Mouse (Mus musculus): ENCODE measurements around the gene Cacna2d3.

The Cacna2d3 gene

DNA sequence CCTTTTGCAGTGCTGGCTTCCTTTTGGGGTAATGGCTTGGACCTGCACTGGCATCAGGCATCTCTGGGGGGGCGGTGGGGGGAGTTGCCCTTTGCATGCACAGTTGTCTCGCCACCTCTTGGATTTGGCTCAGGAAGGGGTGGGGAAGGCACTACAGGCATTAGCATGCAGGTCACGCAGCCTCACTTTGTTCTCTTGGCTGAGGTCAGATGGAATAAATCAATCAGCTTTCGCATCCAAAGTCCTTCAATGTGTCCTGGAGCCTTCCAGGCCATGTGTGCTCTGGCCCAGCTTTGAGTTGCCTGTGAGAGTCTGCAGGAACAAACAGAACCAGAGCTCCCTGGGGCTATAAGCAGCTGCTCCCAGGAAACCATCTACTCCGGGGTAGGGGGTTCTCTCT lies 705.8 kb downstream of the Cacna2d3 start:
- DNase-seq (ENCODE audit: low read depth, low spot score) = no peak

DNA sequence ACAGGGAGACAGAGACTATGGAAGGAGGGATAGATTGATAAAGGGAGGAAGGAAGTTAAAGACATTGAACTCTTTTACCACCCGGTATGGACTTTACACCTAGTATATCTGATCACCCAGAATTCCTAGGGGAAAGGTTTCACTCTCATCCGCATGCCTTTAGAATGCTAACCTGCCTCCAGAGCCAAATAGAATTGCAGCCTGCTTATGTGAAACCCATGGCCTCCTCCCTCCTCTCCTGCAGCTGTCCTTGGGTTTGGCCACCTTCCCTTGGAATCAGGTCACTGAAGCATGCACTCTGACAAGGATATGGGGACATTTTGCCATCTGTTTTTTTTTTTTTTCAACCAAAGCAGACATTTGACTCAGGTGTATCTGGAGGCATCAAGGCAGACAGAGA lies 707.0 kb downstream of the Cacna2d3 start:
- no peak for DNase-seq (ENCODE audit: low read depth, low spot score)

DNA sequence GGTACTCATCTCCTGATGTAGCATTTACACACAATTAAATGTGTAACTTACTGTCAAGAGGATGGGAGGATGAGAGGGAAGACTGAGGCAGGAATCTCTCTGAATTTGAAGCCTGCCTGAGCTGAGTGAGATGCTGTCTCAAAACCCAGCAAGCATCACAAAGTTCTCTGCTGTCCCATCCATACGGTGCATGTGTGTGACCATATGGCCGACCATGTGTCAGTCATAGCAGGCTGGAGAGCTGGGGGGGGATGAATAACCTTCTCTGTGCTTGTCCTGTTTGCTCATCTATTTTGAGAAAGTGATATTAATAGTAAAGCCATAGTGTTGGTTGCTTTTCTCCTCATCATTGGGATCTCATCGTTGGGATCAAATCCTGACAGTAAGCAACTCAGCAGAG lies 708.5 kb downstream of the Cacna2d3 start:
- DNase-seq (ENCODE audit: low read depth, low spot score) = no peak

GRCm38 (mm10) chr14:29009644-29010043 lies 712.0 kb downstream of the Cacna2d3 start:
- no peak for DNase-seq (ENCODE audit: low read depth, low spot score)

DNA sequence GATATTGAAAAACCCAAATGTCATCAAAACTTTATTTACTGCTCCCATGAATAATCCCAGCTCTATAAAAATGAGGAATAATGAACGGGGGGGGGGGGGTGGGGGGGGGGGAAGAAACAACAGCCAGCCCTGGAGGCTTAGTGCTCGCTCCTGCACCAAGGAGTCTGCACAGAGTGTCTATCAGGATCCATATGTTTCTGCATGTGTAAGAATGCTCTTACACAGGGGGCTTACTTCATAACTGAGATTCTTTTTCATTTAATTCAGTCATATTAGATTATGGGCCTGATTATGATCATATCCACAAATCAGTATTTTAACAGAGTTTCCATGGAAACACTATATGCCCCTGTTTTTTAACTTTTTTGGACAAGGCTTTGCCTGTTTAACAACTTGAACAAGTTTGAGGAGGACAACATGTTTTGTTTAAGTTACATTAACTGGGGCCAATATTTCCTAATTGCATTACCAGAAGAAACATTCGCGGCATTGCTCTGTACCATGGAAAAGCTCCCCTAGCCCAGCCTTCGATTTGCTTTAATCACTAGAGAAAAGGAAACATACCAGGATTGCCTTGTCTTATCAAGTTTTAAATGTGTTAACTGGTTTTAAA lies 716.3 kb downstream of the Cacna2d3 start:
- DNase-seq (ENCODE audit: low read depth, low spot score) = no peak

DNA sequence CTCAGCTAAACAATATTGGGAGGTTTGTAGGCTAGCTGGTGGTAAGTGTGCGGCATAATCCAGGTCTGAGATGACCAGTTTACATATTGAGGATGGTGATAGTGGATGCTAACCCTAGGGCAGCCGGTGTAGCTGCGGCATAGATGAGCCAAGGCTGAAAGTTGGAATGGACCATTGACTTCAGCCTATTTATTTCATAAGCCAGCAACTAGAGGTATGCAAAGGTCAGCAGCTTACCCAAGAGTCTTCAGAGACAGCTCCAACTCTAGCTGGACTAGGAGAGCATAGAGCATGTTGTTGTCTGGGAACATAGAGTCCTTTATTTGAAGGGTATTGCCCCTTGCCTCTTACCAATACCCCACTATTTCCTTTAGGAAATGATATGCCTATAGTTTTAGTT lies 725.1 kb downstream of the Cacna2d3 start:
- DNase-seq (ENCODE audit: low read depth, low spot score) = no peak

DNA sequence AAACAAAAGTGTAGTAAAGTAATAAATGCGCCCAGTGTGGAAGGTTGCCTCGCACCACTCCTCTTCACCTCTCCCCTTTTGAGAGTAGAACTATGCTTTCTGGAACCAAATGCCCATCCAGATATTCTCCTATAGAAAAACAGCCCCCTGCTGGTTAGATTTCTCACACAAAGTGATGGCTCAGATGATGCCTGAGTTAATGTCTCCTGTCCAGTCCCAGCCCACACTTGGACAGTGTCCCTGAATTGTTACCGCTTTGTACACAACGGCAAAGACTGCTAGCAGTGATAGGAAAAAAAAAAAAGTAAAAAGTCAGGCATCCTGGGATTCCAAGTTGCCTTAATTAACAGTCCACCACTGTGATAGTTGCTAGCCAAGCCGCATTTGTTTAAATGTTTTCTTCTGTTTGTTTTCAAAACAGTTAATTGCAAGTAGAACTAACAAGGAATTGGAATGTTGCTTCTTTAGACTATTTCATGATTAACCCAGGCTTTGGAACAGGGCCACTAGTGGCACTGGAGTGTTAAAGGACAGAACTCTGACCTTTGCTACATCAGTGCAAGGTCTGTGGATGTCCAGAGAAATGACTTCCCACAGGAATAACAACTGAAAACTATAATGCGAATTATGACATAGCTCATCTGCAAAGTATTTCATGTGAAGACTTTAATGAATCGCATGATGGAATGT lies 733.3 kb downstream of the Cacna2d3 start:
- no peak for DNase-seq (ENCODE audit: low read depth, low spot score)

- no peak for DNase-seq (ENCODE audit: low read depth, low spot score)
Measured at GRCm38 (mm10) chr14:28984276-28984675, 737.4 kb downstream of the Cacna2d3 start.

DNA sequence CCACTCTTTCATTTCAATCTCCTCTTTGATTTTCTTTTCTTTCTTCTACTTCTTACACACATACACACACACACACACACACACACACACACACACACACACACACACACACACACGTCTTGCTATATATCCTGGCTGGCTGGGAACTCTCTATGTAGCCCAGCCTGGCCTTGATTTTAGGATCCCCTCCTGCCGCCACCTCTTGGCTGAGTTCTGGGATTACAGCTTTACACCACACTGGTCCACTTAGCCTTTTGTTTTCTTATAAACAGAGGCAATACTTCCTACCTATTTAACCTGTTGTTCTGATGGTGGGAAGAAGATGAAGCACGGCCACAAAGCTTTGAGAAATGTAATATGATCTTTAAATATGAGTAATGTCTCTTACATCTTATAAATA lies 741.2 kb downstream of the Cacna2d3 start:
- DNase-seq (ENCODE audit: low read depth, low spot score) = no peak

DNA sequence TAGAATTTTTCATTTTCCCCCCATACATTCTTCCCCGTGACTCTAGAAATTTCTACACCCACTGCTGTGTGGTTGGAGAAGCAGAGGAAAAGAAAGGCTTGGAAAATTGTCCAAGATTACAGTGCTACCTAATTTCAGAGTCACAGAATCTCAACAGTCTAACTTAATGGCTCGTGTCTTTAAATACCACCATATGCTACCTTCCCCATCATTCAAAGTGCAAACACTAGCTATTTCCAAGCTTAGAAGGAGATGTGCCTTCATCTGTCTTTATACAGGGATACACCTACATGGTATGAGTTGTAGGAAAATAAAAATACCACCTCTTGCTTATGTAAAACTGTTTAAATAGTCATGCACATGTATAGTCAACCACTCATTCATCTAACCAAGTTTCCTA lies 742.4 kb downstream of the Cacna2d3 start:
- DNase-seq (ENCODE audit: low read depth, low spot score) = no peak

GRCm38 (mm10) chr14:28972620-28973019 lies 749.0 kb downstream of the Cacna2d3 start:
- no peak for DNase-seq (ENCODE audit: low read depth, low spot score)

- DNase-seq (ENCODE audit: low read depth, low spot score) = no peak
Measured at GRCm38 (mm10) chr14:28969247-28969646, 752.4 kb downstream of the Cacna2d3 start.

- DNase-seq (ENCODE audit: low read depth, low spot score) = no peak
Measured at GRCm38 (mm10) chr14:28966881-28967280, 754.8 kb downstream of the Cacna2d3 start.

DNA sequence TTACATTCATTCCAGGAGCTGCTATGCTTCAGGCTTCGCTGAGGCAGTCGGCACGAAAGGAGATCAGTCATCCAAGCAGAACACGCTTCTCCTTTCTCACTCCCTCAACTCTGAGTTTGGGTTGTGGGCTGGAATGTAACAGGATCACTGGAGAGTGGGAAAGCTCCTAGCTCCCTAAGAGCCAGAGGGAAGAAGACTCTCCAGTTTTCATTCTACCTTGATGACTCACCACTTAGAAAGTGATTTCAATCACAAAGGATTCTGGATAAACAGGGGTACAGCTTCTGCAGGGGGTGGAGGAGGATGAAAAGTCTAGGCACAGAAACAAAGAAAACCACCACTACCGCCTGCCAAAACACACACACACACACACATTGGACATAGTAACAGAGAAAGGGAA lies 760.3 kb downstream of the Cacna2d3 start:
- no peak for DNase-seq (ENCODE audit: low read depth, low spot score)

GRCm38 (mm10) chr14:28959042-28959441 lies 762.6 kb downstream of the Cacna2d3 start:
- DNase-seq (ENCODE audit: low read depth, low spot score) = no peak

DNA sequence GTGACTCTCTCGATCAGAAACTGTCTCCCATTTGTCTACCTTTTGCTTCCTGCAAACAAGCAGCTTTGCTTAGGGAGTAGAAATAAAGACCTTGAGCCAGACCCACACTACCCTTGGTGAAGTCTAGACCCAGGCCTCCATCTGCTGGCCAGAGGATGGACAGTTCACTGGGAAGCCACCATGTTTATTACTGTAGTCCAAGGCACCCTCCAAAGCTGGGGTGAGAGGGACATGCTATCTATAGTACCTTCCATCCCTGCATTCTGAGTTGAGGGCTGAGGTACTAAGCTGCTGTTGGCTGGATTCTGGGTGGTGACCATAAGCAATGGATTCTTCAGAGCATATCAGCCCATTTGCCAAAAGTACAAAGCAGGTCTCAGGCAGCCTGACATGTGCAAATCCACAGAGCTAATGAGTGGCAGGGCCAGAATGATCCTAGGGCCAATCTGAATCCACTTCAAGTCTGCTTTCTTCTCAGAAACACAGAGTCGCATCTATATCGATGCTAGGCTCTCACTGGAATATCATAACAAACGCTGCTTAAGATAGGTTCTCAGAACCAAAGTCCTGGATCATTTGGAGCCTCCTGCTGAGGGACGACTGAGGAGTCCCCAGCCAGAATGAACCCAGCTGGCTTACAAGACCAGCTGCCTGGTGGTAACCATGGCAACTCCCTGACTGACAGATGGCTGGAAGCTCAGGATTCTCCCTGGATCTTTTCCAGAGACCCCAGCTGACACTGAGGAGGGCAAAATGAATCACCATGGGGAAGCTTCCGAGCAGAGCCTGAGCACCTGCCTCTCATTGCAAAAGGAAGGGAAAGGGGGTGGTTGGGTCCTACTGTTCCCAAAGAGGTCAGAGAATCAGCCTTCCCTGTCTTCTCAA lies 763.3 kb downstream of the Cacna2d3 start:
- no peak for DNase-seq (ENCODE audit: low read depth, low spot score)

DNA sequence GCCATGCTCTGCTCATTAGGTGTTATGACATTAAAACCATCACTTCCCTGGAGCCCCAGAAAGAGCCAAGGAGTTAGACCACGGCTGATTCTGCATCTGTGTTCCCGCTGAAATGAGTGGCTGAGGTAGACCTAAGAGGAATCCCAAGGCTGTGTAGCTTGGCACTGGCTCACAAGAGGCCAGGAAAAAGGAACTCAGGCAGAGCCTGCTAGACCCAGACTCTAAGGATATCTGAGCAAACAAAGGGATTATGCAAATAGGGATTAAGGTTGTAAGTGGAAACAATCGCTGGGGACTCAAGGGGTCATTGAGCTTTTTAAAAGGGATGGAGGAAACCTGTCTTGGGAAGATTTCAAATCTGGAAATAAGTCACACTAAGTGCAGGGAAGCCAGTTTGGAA lies 766.5 kb downstream of the Cacna2d3 start:
- DNase-seq (ENCODE audit: low read depth, low spot score) = no peak

DNA sequence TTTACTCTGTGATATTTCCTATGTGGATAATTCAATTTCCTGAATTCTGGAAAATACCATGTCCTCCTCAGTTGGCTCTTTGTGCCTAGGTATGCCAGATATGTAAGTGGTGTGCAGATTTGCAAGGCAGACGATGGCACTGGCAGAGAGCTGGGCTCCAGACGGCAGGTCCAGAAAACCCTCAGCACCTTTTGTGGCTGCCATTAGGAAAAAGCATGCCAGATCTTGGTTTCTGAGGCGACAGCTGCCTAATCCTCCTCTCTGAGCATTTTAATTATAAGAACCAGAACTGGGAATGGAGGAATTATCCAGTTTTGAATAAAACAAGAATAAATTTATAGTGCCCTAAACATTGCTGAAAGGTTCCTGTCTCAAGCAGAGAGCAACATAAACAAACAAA lies 767.1 kb downstream of the Cacna2d3 start:
- no peak for DNase-seq (ENCODE audit: low read depth, low spot score)

- DNase-seq (ENCODE audit: low read depth, low spot score) = no peak
Measured at GRCm38 (mm10) chr14:28954086-28954485, 767.6 kb downstream of the Cacna2d3 start.

- no peak for DNase-seq (ENCODE audit: low read depth, low spot score)
Measured at GRCm38 (mm10) chr14:28953409-28953808, 768.3 kb downstream of the Cacna2d3 start.

DNA sequence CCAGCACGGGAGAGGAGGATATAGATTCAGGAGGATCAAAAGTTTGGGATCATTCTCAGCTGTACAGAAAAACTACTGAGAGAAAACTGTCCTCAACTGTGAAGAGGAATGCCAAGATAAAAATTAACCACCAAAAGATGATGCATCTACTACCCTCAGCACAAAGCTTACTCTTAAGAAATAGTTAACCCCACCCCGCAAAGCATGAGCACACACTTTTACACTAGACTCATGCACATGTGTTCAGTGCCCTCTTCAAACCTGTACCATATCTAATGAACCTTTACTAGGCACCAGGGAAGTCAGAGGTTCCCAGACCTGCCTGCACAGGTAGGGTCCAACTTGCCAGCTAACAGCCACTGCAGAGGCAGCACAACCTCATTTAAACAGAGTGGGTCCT lies 771.2 kb downstream of the Cacna2d3 start:
- no peak for DNase-seq (ENCODE audit: low read depth, low spot score)

DNA sequence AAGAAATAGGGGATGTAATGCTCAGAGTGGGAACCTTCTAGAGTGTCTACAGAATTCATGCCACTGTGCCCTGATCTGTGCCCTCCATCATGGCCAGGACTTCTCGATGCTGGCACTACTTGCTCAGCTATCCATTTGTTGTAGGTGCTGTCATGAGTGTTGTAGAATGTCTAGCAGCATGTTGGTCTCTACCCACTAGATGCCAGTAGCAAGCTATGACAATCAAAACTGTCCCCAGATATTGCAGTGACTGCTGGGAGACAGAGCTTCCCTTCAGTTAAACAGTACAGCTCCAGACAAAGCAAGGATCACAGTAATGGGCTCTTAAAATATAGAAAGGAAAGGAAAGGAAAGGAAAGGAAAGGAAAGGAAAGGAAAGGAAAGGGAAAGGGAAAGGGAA lies 771.9 kb downstream of the Cacna2d3 start:
- DNase-seq (ENCODE audit: low read depth, low spot score) = no peak

All from c-Kit-negative CD71-positive TER-119-positive erythroid progenitor cells, embryonic 14.5 days (primary cell).